Mouse (Mus musculus) bone marrow, adult 2 months (tissue): ENCODE measurements at regions not wholly inside any gene's neighbourhood (a gene's known extent, or its start where the extent isn't known, plus 50 kb on each side); places are given as distances from the start of the nearest gene placed in this dataset.

Source experiments
- CTCF ChIP-seq: fragments of 200-500 bp; IDR thresholded peaks from 2 replicates; pipeline ENCODE4 v1.5.1; 2011; ENCODE audit warnings: low read length, control low read depth; ENCODE audit not compliant: control insufficient read depth, insufficient read depth
- POLR2A ChIP-seq: fragments of 200-500 bp; IDR thresholded peaks from 2 replicates; pipeline ENCODE4 v1.6.1; 2011; ENCODE audit warnings: low read depth, mild to moderate bottlenecking, control low read depth, low read length, borderline replicate concordance; ENCODE audit not compliant: control insufficient read depth

GRCm38 (mm10) chr3:58240775-58241174 lies 173.7 kb upstream of the Tsc22d2 start:
- TF ChIP-seq CTCF: no peak
- TF ChIP-seq POLR2A: no peak
